Mouse (Mus musculus): ENCODE data around the gene Gramd1a. TPM values are rescaled to one million over a fixed set of nuclear protein-coding genes. Genes with fewer than 3 reads are reported as not detected.

The Gramd1a gene
- 291 and 896 TPM in 2 replicates for polyA plus RNA-seq (2012; ENCODE audit: low replicate concordance)

DNA sequence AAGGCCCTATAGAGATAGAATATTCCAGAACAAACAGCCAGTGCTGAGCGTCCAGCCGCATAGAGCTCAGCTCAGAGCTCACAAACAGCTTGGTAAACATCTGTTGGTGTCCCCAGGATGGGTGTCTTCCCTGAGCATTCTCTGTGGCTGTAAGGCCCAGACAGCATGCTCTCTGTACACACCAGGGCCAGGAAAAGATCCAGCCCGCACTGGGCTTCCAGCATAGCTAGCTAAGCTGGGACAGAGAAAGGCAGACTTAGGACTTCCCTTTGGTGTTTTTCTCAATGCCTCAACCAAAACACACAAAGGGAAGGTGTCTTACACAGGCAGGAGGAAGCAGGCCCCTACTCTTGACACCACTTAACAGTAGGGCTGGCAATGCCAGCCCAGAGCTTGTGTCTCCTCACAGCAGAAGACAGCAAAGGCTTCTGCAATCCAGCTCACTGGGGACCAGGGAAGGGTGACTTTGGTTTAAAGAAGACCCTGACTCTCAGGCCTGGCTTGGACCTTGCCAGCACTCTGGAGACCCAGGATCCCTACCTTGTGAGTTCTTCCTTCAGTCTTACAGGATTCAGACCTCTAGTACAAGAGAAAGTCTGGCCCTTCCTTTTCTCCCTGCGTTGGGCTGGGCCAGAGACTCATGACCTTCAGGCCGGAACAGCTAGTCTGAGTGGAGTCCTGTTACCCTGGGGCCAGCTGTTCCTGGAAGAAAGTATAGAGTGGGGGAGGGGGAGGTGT lies at the start of gene Gramd1a:
Gramd1a (minus strand) TSS at position 601 of the 738 bp plus-strand sequence.

DNA sequence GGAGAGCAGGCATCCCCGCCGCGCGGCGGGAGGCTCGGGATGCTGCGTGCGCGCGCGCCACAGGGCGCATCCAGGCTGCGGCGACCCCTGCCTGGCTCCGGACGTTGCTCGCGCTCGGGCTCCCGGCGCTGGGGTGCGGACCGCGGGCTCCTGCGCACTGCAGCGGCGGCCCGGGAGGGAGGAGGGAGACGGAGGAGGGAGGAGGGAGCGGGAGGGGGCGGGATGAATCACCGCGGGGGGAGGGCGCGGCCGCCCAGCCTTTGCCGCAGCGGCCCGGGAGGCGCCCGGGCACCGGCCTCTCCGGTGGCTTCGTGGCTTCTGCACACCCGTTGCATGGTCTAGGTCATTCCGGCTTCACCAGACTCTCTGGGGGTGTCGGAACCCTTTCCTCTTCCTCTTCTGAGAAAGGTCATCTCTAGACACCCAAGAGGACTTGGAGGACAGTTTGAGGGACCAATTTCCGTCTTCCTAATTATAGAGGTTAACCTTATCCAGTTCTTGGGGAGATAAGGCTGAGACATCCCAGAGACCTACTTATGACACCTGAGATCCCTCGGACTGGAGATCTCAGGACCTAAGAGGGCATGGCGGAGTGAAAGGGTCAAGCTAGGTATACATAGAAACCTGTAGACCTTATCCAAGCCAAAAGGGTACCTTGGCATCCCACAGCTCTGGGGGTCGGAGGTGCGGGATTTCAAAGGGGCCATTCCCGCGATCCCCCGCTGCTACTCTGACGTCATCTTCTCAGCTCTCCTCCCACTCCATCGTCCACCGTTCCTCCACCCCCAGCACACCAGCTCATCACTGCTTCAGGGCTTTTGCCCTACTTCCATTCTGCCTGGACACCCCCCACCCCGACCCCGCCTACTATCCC lies 28.6 kb downstream of the Gramd1a start, which contains the start of gene Scn1b:
Scn1b (minus strand) TSS at position 153 of the 874 bp plus-strand sequence.

DNA sequence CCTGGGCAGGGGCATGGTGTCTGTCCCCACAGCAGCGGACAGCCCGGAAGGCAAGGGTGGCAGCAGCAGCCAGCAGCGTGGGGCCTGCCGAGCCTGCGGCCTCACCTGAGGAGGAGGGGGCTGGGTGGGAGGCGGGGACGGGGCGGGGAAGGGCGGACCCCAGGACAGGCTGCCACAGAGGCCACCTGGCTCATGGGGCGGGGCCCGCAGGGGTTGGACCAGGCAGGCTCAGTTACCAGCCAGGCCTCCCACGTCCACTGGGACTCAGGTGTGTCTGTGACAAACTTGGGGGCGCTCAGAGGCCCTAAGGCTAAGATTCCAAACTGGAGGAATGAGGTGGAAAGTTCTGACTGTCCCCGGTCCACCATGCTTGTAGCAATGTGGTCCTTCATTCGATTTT lies 40.5 kb downstream of the Gramd1a start, which contains the start of gene Hpn:
Hpn (minus strand) TSS at position 109 of the 400 bp plus-strand sequence.

Other genes with a start within 250 kb of the Gramd1a start
- 2.7 and 3.1 TPM in 2 replicates for gene Mag, start 241.0 kb downstream of the Gramd1a start, polyA plus RNA-seq (2012; ENCODE audit: low replicate concordance)
- not detected in 2 replicates for gene Hamp2, start 231.2 kb downstream of the Gramd1a start, polyA plus RNA-seq (2012; ENCODE audit: low replicate concordance)
- gene Hamp, start 211.9 kb downstream of the Gramd1a start, polyA plus RNA-seq (2012; ENCODE audit: low replicate concordance), result not detected in 2 replicates
- 151 and 188 TPM in 2 replicates for gene Usf2, start 199.1 kb downstream of the Gramd1a start, polyA plus RNA-seq (2012; ENCODE audit: low replicate concordance)
- 4.8 and 9.2 TPM in 2 replicates for gene Lsr, start 182.4 kb downstream of the Gramd1a start, polyA plus RNA-seq (2012; ENCODE audit: low replicate concordance)
- 0.07 and 0.18 TPM in 2 replicates for gene Fam187b, start 182.1 kb downstream of the Gramd1a start, polyA plus RNA-seq (2012; ENCODE audit: low replicate concordance)
- gene Fxyd5, start 113.4 kb downstream of the Gramd1a start, polyA plus RNA-seq (2012; ENCODE audit: low replicate concordance), result 668 and 903 TPM in 2 replicates
- 1.7 and 2.9 TPM in 2 replicates for gene Fxyd7, start 104.4 kb downstream of the Gramd1a start, polyA plus RNA-seq (2012; ENCODE audit: low replicate concordance)
- 8.0 and 11.6 TPM in 2 replicates for gene Fxyd1, start 98.7 kb downstream of the Gramd1a start, polyA plus RNA-seq (2012; ENCODE audit: low replicate concordance)
- gene Lgi4, start 96.6 kb downstream of the Gramd1a start, polyA plus RNA-seq (2012; ENCODE audit: low replicate concordance), result 0.08 and 0.24 TPM in 2 replicates
- gene Fxyd3, start 79.2 kb downstream of the Gramd1a start, polyA plus RNA-seq (2012; ENCODE audit: low replicate concordance), result not detected in 2 replicates
- 2.6 and 9.2 TPM in 2 replicates for gene Hpn, start 40.6 kb downstream of the Gramd1a start, polyA plus RNA-seq (2012; ENCODE audit: low replicate concordance)
- gene Scn1b, start 28.9 kb downstream of the Gramd1a start, polyA plus RNA-seq (2012; ENCODE audit: low replicate concordance), result 8.6 and 26.1 TPM in 2 replicates
- gene Scgb2b2, start 134.6 kb upstream of the Gramd1a start, polyA plus RNA-seq (2012; ENCODE audit: low replicate concordance), result not detected in 2 replicates
- gene Scgb1b2, start 135.9 kb upstream of the Gramd1a start, polyA plus RNA-seq (2012; ENCODE audit: low replicate concordance), result not detected in 2 replicates
- not detected in 2 replicates for gene Scgb2b3, start 206.2 kb upstream of the Gramd1a start, polyA plus RNA-seq (2012; ENCODE audit: low replicate concordance)
- gene Scgb1b3, start 219.7 kb upstream of the Gramd1a start, polyA plus RNA-seq (2012; ENCODE audit: low replicate concordance), result not detected in 2 replicates